Mouse (Mus musculus): ENCODE measurements at regions not wholly inside any gene's neighbourhood (a gene's known extent, or its start where the extent isn't known, plus 50 kb on each side); places are given as distances from the start of the nearest gene placed in this dataset.

- DNase-seq (ENCODE audit: low read depth, low spot score): no peak
Measured at GRCm38 (mm10) chr7:116857141-116857540, 353.0 kb downstream of the Nucb2 start.

GRCm38 (mm10) chr7:116857744-116858143 lies 353.6 kb downstream of the Nucb2 start:
- DNase-seq (ENCODE audit: low read depth, low spot score): no peak

- DNase-seq (ENCODE audit: low read depth, low spot score): no peak
Measured at GRCm38 (mm10) chr7:116882268-116882964, 378.2 kb downstream of the Nucb2 start.

DNA sequence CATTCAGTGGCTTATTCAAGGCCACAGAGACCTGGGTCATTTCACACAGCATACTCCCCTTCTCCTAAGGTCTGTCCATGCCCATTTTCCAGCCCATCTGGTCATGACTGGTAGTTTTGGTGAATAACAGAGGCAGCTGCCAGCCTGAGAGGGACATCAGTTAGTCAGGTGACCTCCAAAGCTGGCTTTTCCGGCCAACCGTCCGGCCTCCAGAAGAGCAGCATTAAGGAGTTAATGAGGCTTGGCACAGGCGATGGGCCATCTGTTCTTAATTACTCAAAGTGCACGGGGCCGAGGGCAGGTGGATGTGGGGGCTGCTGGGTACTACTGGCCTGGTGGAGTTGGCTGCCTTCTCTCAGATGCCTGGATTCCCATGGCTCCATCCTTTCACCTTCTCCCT lies 389.7 kb downstream of the Nucb2 start:
- no peak for DNase-seq (ENCODE audit: low read depth, low spot score)

DNA sequence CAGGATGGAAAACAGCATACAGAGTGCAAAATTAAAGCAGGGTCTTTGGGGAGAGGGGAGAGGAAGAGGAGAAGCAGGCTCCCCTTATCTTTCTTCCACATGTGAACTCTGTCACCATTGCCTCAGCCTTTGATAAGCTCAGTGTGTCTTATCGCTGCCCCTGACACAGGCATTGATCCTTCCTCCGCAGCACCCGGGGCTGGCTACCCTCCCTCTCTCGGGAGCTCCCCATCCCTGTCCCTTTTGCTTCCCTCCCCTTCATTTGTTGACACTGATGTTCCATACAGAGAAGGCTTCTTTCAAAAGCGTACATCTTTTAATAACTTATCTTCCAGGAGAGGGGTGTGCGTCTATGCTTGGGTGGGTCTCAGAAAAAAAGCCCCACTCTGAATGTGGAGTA lies 411.6 kb downstream of the Nucb2 start:
- no peak for DNase-seq (ENCODE audit: low read depth, low spot score)

DNA sequence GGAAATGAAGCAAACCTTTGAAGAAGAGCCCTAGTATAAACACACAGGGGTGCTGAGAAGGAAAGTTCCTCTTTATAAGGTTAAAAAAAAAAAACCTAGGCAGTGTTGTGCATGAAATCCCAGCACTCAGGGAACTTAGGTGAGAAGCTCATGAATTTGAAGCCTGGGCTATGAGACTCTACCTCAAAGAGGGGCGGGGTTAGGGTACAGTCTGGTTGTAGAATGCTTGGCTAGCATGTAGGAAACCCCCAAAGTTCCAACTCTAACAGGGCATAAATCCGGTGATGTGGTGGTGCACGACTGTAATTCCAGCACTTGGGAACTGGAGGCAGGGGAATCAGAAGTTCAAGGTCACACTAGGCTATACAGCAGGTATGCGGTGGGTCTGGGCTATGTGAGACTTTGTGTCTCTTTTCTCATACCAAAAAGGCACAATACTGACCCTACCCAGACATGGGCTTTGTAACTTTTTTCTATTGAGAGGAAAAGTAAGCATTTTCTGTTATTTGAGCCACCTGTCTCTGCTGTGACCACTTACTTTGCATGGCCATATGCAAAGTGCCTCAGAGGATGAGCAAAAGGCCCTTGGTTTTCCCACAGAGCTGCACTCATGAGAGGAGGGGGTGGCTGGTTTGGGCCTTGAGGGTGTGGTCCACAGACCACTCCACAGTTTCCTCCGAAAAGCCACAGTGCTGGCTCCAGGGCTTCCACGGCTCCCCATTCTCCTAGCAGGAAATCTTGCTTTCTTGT lies 413.9 kb downstream of the Nucb2 start:
- no peak for DNase-seq (ENCODE audit: low read depth, low spot score)

- no peak for DNase-seq (ENCODE audit: low read depth, low spot score)
Measured at GRCm38 (mm10) chr7:116946448-116946847, 434.3 kb upstream of the Xylt1 start.

GRCm38 (mm10) chr7:116959196-116959895 lies 421.4 kb upstream of the Xylt1 start:
- no peak for DNase-seq (ENCODE audit: low read depth, low spot score)

DNA sequence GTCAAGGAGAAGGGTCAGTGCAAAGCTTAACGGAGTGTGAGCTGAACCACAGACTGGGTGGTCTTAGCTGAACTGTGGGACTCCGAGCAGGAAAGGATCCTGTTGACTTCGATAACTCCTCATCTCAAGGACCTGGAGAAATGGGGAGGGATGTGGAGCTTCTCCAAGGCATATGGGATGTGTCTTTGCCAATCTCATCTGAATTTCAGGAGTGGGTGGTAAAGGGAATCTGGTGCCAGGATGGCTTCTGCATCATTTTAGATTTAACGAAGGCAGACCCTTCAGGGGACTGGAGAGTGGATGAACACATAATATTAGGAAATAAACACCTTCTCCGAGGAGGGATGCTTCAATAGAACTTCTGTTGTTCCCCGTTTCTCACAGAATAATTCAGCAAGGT lies 416.9 kb upstream of the Xylt1 start:
- DNase-seq (ENCODE audit: low read depth, low spot score): no peak

- no peak for DNase-seq (ENCODE audit: low read depth, low spot score)
Measured at GRCm38 (mm10) chr7:116991351-116991750, 389.4 kb upstream of the Xylt1 start.

DNA sequence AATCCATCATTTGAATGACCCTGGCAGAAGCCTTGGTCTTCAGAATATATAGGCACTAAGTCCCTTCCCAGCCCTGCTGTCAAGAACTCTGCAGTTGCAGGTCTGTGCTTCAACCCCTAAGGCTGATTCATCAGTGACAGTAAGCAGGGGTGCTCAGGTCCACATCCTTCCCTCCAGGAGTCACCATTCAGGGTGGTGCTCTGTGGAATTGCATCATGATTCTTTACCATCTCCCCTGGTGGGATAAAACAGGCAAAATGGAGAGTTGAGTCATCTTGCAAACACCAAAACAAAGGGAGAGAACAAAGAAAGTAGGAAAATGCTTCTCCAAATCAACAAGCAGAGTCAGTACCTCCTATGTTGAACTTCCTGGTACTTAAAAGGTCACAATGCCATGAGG lies 388.6 kb upstream of the Xylt1 start:
- no peak for DNase-seq (ENCODE audit: low read depth, low spot score)

DNA sequence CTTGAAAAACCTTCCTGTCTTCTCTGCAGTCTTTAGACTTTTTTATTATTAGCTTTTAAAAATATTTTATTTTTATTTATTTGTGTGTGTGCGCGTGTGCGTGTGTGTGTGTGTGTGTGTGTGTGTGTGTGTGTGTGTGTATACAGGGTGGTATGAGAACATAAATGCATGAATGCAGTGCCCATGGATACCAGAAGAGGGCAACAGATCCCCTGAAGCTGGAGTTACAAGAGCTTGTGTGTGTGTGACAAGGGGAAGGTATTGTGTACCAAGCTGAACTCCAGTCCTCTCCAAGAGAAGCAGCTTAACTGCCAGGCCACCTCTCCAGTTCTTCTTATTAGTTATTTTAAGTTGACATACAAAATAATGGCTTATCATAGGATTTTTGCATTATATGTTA lies 385.0 kb upstream of the Xylt1 start:
- no peak for DNase-seq (ENCODE audit: low read depth, low spot score)

GRCm38 (mm10) chr7:117003167-117003566 lies 377.6 kb upstream of the Xylt1 start:
- DNase-seq (ENCODE audit: low read depth, low spot score): no peak

DNA sequence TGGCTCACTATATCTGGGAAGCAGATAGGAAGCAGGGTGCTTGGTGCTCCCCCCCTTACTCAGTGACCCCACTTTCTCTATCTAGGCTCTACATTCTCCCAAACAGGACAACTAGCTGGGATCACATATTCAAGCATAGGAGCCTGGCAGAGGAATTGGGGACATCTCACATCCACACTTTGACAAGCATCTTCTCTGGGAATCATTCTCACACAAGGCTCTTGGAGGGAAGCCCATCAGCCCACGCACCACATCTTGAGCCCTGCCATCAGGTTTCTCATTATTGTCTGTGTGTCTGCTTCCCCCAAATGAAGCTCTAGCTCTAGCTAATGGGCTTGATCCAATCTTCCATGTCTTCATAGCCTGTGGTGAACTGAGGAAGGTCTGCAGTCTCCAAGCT lies 362.4 kb upstream of the Xylt1 start:
- no peak for DNase-seq (ENCODE audit: low read depth, low spot score)

DNA sequence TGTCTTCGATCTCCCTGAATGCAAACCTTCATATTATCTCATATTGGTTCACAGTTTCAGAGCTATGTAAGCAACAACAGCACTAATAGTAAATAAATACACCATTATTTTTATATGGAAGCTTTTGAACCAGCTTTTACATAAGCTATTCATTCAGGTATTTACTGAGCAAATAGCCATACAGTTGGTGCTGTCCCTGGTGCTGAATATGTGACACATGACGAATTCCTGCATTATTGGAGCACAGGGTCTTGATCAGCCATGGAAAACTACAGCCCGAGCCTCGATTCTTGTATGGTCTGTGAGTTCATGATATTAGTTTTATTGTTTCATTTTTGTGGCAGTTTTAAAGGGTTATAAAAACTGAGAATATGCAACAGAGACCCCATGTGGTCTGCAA lies 359.1 kb upstream of the Xylt1 start:
- DNase-seq (ENCODE audit: low read depth, low spot score): no peak

- no peak for DNase-seq (ENCODE audit: low read depth, low spot score)
Measured at GRCm38 (mm10) chr7:117044926-117045325, 335.9 kb upstream of the Xylt1 start.

GRCm38 (mm10) chr7:117049249-117049648 lies 331.5 kb upstream of the Xylt1 start:
- no peak for DNase-seq (ENCODE audit: low read depth, low spot score)

GRCm38 (mm10) chr7:117065771-117066170 lies 315.0 kb upstream of the Xylt1 start:
- DNase-seq (ENCODE audit: low read depth, low spot score): no peak

DNA sequence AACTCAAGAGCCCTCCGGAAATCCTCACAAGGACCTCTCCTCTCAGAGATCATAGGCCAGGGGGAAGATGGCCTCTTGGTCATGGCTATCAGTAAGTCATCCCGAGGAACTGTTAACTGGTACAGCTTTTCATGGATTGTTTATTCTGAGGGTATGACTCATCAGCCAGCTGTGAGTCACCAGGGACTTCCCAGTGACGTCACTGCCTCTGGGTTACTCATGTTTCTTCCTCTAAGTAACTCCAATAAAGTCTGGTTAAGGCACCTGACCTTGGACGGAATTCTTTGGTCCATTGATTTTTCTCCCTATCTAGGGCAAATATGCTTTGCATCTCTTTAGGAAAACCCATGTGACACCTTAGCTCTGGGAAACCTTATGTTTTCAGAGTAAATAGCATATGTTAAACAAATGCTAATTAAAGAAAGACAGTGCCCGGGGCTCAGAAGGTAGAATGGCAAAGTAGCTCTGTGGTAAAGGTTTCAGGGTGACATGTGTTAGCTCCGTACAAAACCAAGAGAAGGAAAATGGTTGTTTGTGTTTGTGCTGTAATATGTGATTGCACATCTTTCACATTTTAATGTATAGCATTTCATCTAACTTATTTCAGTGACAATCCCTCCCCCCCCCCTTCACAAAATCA lies 289.7 kb upstream of the Xylt1 start:
- peak; percentile 64 for DNase-seq (ENCODE audit: low read depth, low spot score)

- DNase-seq (ENCODE audit: low read depth, low spot score): no peak
Measured at GRCm38 (mm10) chr7:117092860-117093259, 287.9 kb upstream of the Xylt1 start.

GRCm38 (mm10) chr7:117097618-117098017 lies 283.2 kb upstream of the Xylt1 start:
- no peak for DNase-seq (ENCODE audit: low read depth, low spot score)

DNA sequence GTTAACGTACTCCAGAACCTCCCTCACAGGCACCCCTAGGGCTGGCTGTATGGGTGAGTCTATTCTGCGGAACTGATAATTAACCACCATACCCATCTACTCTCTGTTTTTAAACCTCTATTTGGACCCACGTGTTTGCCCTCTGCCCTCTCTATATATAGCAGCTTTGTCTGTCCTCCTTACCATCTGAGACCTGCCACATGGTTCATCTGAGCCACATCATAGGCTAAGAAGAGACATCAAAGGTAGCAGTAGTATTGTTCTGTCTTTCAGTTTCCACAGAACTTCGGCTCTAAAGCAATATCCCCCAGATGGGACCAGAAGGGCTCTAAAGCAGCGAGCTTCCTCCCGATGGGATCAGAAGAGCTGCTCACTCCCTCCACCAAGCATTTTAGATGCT lies 281.7 kb upstream of the Xylt1 start:
- peak; percentile 3 for DNase-seq (ENCODE audit: low read depth, low spot score)

All from CD4-positive, CD25-positive, alpha-beta regulatory T cell, adult 2 months (primary cell).